Mouse (Mus musculus) natural killer cell, adult 2 months (primary cell): ENCODE results near the gene Herc1.

Experiments used
- DNase-seq, 2 experiments: peaks; one replicate each; pipeline ENCODE4 v3.0.0; 2022; ENCODE audit warnings: low spot score in 2 of 2

The Herc1 gene

GRCm38 (mm10) chr9:66349860-66350787, at the start of gene Herc1:
Herc1 (plus strand) TSS chr9:66350450.
- DNase-seq: peak; percentile 94 to 95

GRCm38 (mm10) chr9:66304320-66305090, 45.7 kb upstream of the Herc1 start:
- DNase-seq: no peak

- DNase-seq: peak; percentile 47 to 52
These were observed 44.8 kb upstream of the Herc1 start for GRCm38 (mm10) chr9:66305121-66306112.

GRCm38 (mm10) chr9:66306414-66306813, 43.8 kb upstream of the Herc1 start:
- no peak for DNase-seq

- DNase-seq: no peak
These were observed 42.9 kb upstream of the Herc1 start for GRCm38 (mm10) chr9:66307341-66307740.

GRCm38 (mm10) chr9:66308741-66309140, 41.5 kb upstream of the Herc1 start:
- DNase-seq: no peak

GRCm38 (mm10) chr9:66311458-66311857, 38.8 kb upstream of the Herc1 start:
- DNase-seq: no peak

GRCm38 (mm10) chr9:66316603-66317002, 33.6 kb upstream of the Herc1 start:
- DNase-seq: no peak

- DNase-seq: no peak
These were observed 28.0 kb upstream of the Herc1 start for GRCm38 (mm10) chr9:66322010-66322931.

- no peak for DNase-seq
These were observed 23.4 kb upstream of the Herc1 start for GRCm38 (mm10) chr9:66326879-66327278.

GRCm38 (mm10) chr9:66329474-66329873, 20.8 kb upstream of the Herc1 start:
- no peak for DNase-seq

GRCm38 (mm10) chr9:66330437-66330836, 19.8 kb upstream of the Herc1 start:
- DNase-seq: no peak

GRCm38 (mm10) chr9:66331548-66331947, 18.7 kb upstream of the Herc1 start:
- no peak for DNase-seq

- no peak for DNase-seq
These were observed 17.9 kb upstream of the Herc1 start for GRCm38 (mm10) chr9:66332393-66332792.

- no peak for DNase-seq
These were observed 13.0 kb upstream of the Herc1 start for GRCm38 (mm10) chr9:66337280-66337679.

GRCm38 (mm10) chr9:66338005-66338782, 12.1 kb upstream of the Herc1 start:
- DNase-seq: no peak

GRCm38 (mm10) chr9:66339714-66340113, 10.5 kb upstream of the Herc1 start:
- no peak for DNase-seq

- no peak for DNase-seq
These were observed 9.7 kb upstream of the Herc1 start for GRCm38 (mm10) chr9:66340394-66341094.
